Mouse (Mus musculus): Measurements from ENCODE around the gene Hps1. TPM values are rescaled to one million over a fixed set of nuclear protein-coding genes. Genes with fewer than 3 reads are reported as not detected.

Gene Hps1
- polyA plus RNA-seq, 1 experiment = 13.8 TPM

GRCm38 (mm10) chr19:42743261-42743660 is 36.5 kb downstream of the Hps1 start:
- 68% methylated on average over 16 of the region's 16 CpGs for WGBS
- Histone ChIP-seq H3K4me3 (replicated peaks; ENCODE audit: insufficient read depth, low read depth, low read length) (no peak overlapping the region), H3K4me1 (ENCODE audit: control insufficient read depth, insufficient read depth, low read length) (no peaks in the 10 kb centered on the region; the same call in 1 of the 2 replicates), H3K27me3 (ENCODE audit: control insufficient read depth, insufficient read depth, low read length) (no peaks in the 10 kb centered on the region), H3K27ac (ENCODE audit: insufficient read depth, low read length) (no peak overlapping the region)
- DNase-seq = no peak
- TF ChIP-seq CTCF (IDR thresholded peaks at IDR 0.05; ENCODE audit: borderline replicate concordance, insufficient read depth, low read depth, low read length) (no peak), POLR2A (IDR thresholded peaks at IDR 0.05; ENCODE audit: borderline replicate concordance, insufficient read depth, low read length) (no peak)

- no peak overlapping the region for H3K27ac ChIP-seq (ENCODE audit: insufficient read depth, low read length)
- no peak for TF ChIP-seq POLR2A (IDR thresholded peaks at IDR 0.05; ENCODE audit: borderline replicate concordance, insufficient read depth, low read length)
- no peak for TF ChIP-seq CTCF (IDR thresholded peaks at IDR 0.05; ENCODE audit: borderline replicate concordance, insufficient read depth, low read depth, low read length)
- 79% methylated on average over 14 of the region's 14 CpGs for WGBS
- DNase-seq = no peak
- no peaks in the 10 kb centered on the region; the same call in 1 of the 2 replicates for H3K4me1 ChIP-seq (ENCODE audit: control insufficient read depth, insufficient read depth, low read length)
- no peak overlapping the region for H3K4me3 ChIP-seq (replicated peaks; ENCODE audit: insufficient read depth, low read depth, low read length)
- no peaks in the 10 kb centered on the region for H3K27me3 ChIP-seq (ENCODE audit: control insufficient read depth, insufficient read depth, low read length)
These were observed 37.9 kb downstream of the Hps1 start for GRCm38 (mm10) chr19:42741884-42742283.

GRCm38 (mm10) chr19:42740163-42740899 is 39.4 kb downstream of the Hps1 start:
- DNase-seq = no peak
- Histone ChIP-seq H3K4me1 (ENCODE audit: control insufficient read depth, insufficient read depth, low read length) (peaks cover 9% of the 10 kb centered on the region), H3K27me3 (ENCODE audit: control insufficient read depth, insufficient read depth, low read length) (no peaks in the 10 kb centered on the region), H3K4me3 (replicated peaks; ENCODE audit: insufficient read depth, low read depth, low read length) (no peak overlapping the region), H3K27ac (ENCODE audit: insufficient read depth, low read length) (no peak overlapping the region)
- TF ChIP-seq POLR2A (IDR thresholded peaks at IDR 0.05; ENCODE audit: borderline replicate concordance, insufficient read depth, low read length) (no peak), CTCF (IDR thresholded peaks at IDR 0.05; ENCODE audit: borderline replicate concordance, insufficient read depth, low read depth, low read length) (no peak)
- WGBS = 87% methylated on average over 8 of the region's 8 CpGs

- H3K4me1 ChIP-seq (ENCODE audit: control insufficient read depth, insufficient read depth, low read length) = peaks cover 13% of the 10 kb centered on the region
- H3K27ac ChIP-seq (ENCODE audit: insufficient read depth, low read length) = no peak overlapping the region
- no peak for DNase-seq
- WGBS = 96% methylated on average over 6 of the region's 6 CpGs
- no peaks in the 10 kb centered on the region for H3K27me3 ChIP-seq (ENCODE audit: control insufficient read depth, insufficient read depth, low read length)
- TF ChIP-seq POLR2A (IDR thresholded peaks at IDR 0.05; ENCODE audit: borderline replicate concordance, insufficient read depth, low read length) (no peak), CTCF (IDR thresholded peaks at IDR 0.05; ENCODE audit: borderline replicate concordance, insufficient read depth, low read depth, low read length) (no peak)
- no peak overlapping the region for H3K4me3 ChIP-seq (replicated peaks; ENCODE audit: insufficient read depth, low read depth, low read length)
These were observed 40.0 kb downstream of the Hps1 start for GRCm38 (mm10) chr19:42739734-42740133.

GRCm38 (mm10) chr19:42737753-42738152 is 42.0 kb downstream of the Hps1 start:
- WGBS = 80% methylated on average over 9 of the region's 9 CpGs
- Histone ChIP-seq H3K27ac (ENCODE audit: insufficient read depth, low read length) (no peak overlapping the region), H3K4me3 (replicated peaks; ENCODE audit: insufficient read depth, low read depth, low read length) (no peak overlapping the region), H3K27me3 (ENCODE audit: control insufficient read depth, insufficient read depth, low read length) (no peaks in the 10 kb centered on the region), H3K4me1 (ENCODE audit: control insufficient read depth, insufficient read depth, low read length) (peaks cover 18% of the 10 kb centered on the region)
- no peak for DNase-seq
- TF ChIP-seq CTCF (IDR thresholded peaks at IDR 0.05; ENCODE audit: borderline replicate concordance, insufficient read depth, low read depth, low read length) (no peak), POLR2A (IDR thresholded peaks at IDR 0.05; ENCODE audit: borderline replicate concordance, insufficient read depth, low read length) (no peak)

GRCm38 (mm10) chr19:42734982-42735381 is 44.8 kb downstream of the Hps1 start:
- WGBS = 50% methylated on average over 5 of the region's 5 CpGs
- peaks cover 18% of the 10 kb centered on the region for H3K4me1 ChIP-seq (ENCODE audit: control insufficient read depth, insufficient read depth, low read length)
- no peaks in the 10 kb centered on the region for H3K27me3 ChIP-seq (ENCODE audit: control insufficient read depth, insufficient read depth, low read length)
- peak; percentile 52 to 55 for DNase-seq
- no peak overlapping the region for H3K27ac ChIP-seq (ENCODE audit: insufficient read depth, low read length)
- no peak for TF ChIP-seq POLR2A (IDR thresholded peaks at IDR 0.05; ENCODE audit: borderline replicate concordance, insufficient read depth, low read length)
- no peak for TF ChIP-seq CTCF (IDR thresholded peaks at IDR 0.05; ENCODE audit: borderline replicate concordance, insufficient read depth, low read depth, low read length)
- H3K4me3 ChIP-seq (replicated peaks; ENCODE audit: insufficient read depth, low read depth, low read length) = no peak overlapping the region

GRCm38 (mm10) chr19:42727424-42727823 is 52.4 kb downstream of the Hps1 start:
- TF ChIP-seq CTCF (IDR thresholded peaks at IDR 0.05; ENCODE audit: borderline replicate concordance, insufficient read depth, low read depth, low read length) (no peak), POLR2A (IDR thresholded peaks at IDR 0.05; ENCODE audit: borderline replicate concordance, insufficient read depth, low read length) (no peak)
- H3K4me1 ChIP-seq (ENCODE audit: control insufficient read depth, insufficient read depth, low read length) = peaks cover 24% of the 10 kb centered on the region
- H3K27ac ChIP-seq (ENCODE audit: insufficient read depth, low read length) = peak overlapping the region; percentile 46
- peak; percentile 31 to 51 for DNase-seq
- H3K27me3 ChIP-seq (ENCODE audit: control insufficient read depth, insufficient read depth, low read length) = no peaks in the 10 kb centered on the region
- WGBS = 63% methylated on average over 4 of the region's 4 CpGs
- no peak overlapping the region for H3K4me3 ChIP-seq (replicated peaks; ENCODE audit: insufficient read depth, low read depth, low read length)

GRCm38 (mm10) chr19:42726766-42727165 is 53.0 kb downstream of the Hps1 start:
- no peak for TF ChIP-seq POLR2A (IDR thresholded peaks at IDR 0.05; ENCODE audit: borderline replicate concordance, insufficient read depth, low read length)
- no peak for TF ChIP-seq CTCF (IDR thresholded peaks at IDR 0.05; ENCODE audit: borderline replicate concordance, insufficient read depth, low read depth, low read length)
- Histone ChIP-seq H3K4me3 (replicated peaks; ENCODE audit: insufficient read depth, low read depth, low read length) (no peak overlapping the region), H3K27me3 (ENCODE audit: control insufficient read depth, insufficient read depth, low read length) (no peaks in the 10 kb centered on the region), H3K4me1 (ENCODE audit: control insufficient read depth, insufficient read depth, low read length) (peaks cover 24% of the 10 kb centered on the region), H3K27ac (ENCODE audit: insufficient read depth, low read length) (peak overlapping the region; percentile 46)
- peak; percentile 83 for DNase-seq
- 13% methylated on average over 10 of the region's 10 CpGs for whole genome bisulfite sequencing
